Mouse (Mus musculus) macrophage (primary cell): ENCODE results near the gene Nfasc. TPM values are rescaled to one million over a fixed set of nuclear protein-coding genes. Genes with fewer than 3 reads are reported as not detected.

Source experiments
- H3K27ac ChIP-seq: fragments of 350-480 bp; formaldehyde crosslinking; 2 replicates; pipeline ENCODE4 v1.9.0; 2021
- H3K36me3 ChIP-seq: fragments of 350-480 bp; formaldehyde crosslinking; 2 replicates; pipeline ENCODE4 v1.9.0; 2021; ENCODE audit errors: inconsistent target
- H3K4me3 ChIP-seq: fragments of 350-480 bp; formaldehyde crosslinking; 2 replicates; pipeline ENCODE4 v1.9.0; 2021; ENCODE audit errors: inconsistent target
- H3K79me2 ChIP-seq: fragments of 350-480 bp; formaldehyde crosslinking; 2 replicates; pipeline ENCODE4 v1.9.0; 2021; ENCODE audit errors: inconsistent target
- WGBS: methylation state at CpG from one replicate; pipeline ENCODE4 v1.1.7; 2026; ENCODE audit warnings: inconsistent platforms; ENCODE audit not compliant: missing documents; 5-methylcytosine and 5-hydroxymethylcytosine counted together
- polyA plus RNA-seq: library from polyadenylated mRNA; stranded (reverse); fragments of 250-400 nt; gene quantifications from 3 replicates; pipeline ENCODE4 v1.2.4, GENCODE M21; 2018; ENCODE audit warnings: inconsistent platforms

Gene Nfasc
- polyA plus RNA-seq, 1 experiment from 2014 or later = not detected

DNA sequence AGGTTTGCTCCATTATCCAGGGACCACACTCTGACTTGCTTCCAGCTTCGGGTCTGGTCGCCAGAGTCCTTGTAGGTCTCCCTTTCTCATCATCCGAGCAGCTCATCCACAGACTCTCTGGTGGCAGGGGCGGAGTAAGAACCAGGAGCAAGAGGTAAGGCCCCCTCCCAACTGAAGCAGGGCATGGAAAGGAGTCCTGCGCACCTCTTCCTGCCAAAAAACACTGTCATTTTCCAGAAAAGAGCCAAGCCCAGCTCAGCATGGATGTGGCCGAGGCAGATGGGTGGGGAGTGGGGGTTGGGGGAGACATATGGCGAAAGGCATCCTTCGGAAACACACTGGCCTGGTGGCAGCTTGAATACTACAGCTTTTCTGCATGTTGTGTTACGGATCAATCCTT is 172.1 kb downstream of the Nfasc start:
- H3K27ac ChIP-seq = no peak overlapping the region
- H3K4me3 ChIP-seq = no peak overlapping the region
- no peaks in the 10 kb centered on the region for H3K79me2 ChIP-seq
- no peaks in the 10 kb centered on the region for H3K36me3 ChIP-seq
- 91% methylated on average over 7 of the region's 9 CpGs for WGBS

DNA sequence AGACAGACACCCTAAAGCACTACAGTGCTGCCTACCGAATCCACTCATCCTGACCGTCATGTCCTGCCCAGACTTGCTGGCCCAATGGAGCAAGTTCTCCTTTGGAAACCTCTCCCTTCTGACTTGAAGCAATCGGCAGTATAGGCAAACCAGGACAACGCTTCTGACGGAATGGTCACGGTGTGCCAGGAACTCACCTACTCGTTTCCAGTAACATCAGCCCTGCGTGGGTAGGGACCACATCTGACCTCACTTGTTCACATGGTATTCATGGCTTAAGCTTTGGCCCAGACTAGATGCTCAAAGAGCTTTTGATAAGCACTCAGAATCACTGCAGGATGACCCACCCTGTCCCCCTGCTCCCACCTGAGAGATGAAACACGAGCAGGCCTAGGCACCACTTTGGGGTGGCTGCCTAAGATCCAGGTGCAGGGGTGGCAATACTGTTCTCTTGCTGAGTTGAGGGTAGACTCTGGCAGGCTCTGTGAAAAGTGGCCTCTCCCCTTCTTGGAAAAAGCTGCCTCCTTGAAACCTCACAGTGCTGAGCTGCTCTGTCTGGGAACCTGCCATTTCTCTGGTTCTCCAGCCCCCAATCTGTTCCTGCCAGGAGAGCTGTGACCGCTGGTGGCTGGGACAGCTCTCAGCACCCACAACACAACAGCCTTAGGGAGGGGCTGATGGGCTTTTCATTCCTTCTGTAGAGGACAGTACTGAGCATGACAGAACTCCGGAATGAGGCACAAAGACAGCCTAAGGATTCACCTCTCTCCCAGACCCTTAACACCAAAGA is 174.1 kb downstream of the Nfasc start:
- no peaks in the 10 kb centered on the region for H3K36me3 ChIP-seq
- H3K4me3 ChIP-seq = no peak overlapping the region
- 85% methylated on average over 11 of the region's 11 CpGs for WGBS
- H3K27ac ChIP-seq = no peak overlapping the region
- H3K79me2 ChIP-seq = no peaks in the 10 kb centered on the region

DNA sequence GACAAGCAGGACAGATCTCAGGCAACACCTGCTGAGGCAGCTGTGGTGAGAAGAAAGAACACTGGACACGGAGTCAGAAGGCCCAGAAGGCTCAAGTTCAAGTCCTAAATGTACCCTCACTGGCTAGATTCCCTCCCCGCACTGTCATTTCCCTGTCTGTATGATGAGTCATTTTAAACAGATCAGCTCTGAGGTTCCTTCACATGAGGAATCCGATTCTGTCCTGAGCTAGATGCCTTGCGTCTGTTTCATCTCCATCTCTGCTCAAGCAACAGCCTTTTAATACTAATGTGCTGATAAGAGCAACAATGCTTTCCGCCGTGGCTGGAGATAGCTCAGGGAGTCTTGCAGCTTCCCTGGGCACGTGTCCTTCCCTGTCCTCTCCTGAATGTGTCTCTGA is 175.8 kb downstream of the Nfasc start:
- Histone ChIP-seq H3K4me3 (no peak overlapping the region), H3K36me3 (no peaks in the 10 kb centered on the region), H3K27ac (no peak overlapping the region), H3K79me2 (no peaks in the 10 kb centered on the region)
- WGBS = 64% methylated on average over 7 of the region's 7 CpGs

DNA sequence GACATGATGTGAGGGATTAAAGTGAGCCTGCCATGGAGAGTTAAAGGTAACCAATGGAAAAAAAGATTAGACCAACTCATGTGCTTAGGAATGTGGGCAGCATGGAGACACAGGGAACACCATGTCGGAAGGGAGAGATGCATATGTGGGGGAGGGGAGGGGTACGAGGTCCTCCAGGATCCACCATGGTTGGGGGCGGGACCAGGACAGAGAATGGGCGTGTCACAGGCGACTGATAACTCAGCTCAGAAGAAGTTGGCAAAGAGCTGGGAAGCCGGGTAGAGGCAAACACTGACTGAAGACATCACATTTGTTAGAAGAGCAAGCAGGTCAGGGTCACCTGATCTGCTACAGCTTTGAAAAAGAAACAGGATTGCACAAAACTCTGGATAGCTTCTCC is 176.7 kb downstream of the Nfasc start:
- no peaks in the 10 kb centered on the region for H3K79me2 ChIP-seq
- no peak overlapping the region for H3K4me3 ChIP-seq
- H3K27ac ChIP-seq = no peak overlapping the region
- 52% methylated on average over 6 of the region's 6 CpGs for WGBS
- H3K36me3 ChIP-seq = no peaks in the 10 kb centered on the region

DNA sequence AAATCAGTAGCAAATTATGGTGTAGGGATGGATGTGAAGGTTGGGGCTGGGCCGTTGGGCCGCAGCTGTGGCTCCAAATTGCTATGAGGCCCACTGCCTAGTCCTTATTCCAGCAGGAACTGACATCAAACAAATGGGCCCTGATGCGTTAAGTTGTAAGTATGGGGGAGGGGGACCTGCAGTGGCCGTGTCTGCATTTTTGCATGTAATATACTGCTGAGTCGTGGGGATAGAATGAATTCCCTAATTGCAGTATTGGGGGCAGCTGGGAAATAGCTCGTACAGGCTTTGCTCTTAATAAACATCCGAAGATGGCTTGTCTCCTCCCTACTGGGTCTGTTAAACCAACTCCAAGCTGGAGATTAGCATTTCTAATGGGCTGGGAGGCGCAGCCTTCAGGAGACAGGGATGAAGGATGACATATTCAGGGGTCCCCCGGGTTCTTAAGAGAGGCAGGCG is 179.2 kb downstream of the Nfasc start:
- WGBS = 54% methylated on average over 10 of the region's 10 CpGs
- H3K36me3 ChIP-seq = no peaks in the 10 kb centered on the region

DNA sequence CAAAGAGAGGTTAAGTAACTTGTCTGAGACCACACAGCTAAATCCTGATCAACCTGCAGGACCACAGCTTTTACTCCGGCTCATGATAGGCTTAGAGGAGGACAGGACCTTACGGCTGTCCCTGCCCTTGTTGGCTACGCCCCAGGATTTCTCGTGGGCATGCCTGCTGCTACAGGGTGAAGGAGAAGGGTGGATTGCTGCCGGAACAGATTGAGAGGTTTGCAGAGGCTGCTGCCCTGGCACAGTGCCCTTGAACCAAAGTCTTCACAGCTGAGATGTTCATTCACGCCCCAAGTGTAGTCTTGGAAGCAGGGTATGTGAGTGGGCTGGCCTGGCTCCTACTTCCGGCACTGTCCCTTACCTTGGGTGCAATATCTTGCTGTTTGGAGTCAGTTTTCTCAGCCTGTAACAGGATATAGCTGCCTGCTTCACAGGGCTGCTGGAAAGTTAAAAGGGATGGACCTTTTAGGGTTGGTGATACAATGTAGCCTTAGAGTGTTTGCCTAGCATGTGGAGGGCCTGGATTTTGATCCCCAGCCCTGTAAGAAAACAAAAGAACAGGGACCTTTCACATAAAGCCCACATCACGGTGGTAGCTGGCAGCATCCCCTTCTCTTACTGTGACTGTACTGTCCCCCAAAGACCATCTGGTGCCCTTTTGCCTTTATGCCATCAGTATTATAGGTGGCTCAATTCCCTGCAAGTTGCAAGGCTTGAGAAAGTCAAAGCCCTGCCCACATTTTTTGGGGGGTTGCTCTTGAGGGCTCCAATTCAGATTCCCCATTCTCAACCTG is 180.5 kb downstream of the Nfasc start:
- 79% methylated on average over 8 of the region's 8 CpGs for WGBS
- Histone ChIP-seq H3K79me2 (no peaks in the 10 kb centered on the region), H3K27ac (no peak overlapping the region), H3K36me3 (no peaks in the 10 kb centered on the region), H3K4me3 (no peak overlapping the region)

More for the DNA sequence above, 179.2 kb downstream of the Nfasc start:
- Histone ChIP-seq H3K4me3 (no peak overlapping the region), H3K27ac (no peak overlapping the region), H3K79me2 (no peaks in the 10 kb centered on the region)

DNA sequence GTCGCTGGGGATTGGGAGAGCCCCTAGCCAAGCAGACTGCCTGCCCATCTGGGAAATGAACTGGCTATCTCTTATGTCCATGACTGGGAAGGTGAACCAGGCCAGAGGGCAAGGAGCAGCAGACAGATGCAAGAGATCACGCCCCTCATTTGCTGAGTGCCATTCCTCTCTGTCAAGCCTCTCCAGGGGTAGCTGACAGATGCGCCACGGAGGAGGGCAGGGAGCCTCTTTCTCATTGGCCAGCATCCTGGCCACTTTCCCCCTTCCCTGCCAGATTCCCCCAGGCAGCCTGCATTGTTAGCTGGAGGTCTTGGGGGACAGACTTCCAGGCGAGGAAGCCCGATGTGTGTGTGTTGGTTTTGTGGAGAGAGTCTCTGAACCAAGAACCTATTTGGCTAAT is 182.6 kb downstream of the Nfasc start:
- Histone ChIP-seq H3K27ac (no peak overlapping the region), H3K36me3 (no peaks in the 10 kb centered on the region)
- WGBS = 44% methylated on average over 6 of the region's 6 CpGs

DNA sequence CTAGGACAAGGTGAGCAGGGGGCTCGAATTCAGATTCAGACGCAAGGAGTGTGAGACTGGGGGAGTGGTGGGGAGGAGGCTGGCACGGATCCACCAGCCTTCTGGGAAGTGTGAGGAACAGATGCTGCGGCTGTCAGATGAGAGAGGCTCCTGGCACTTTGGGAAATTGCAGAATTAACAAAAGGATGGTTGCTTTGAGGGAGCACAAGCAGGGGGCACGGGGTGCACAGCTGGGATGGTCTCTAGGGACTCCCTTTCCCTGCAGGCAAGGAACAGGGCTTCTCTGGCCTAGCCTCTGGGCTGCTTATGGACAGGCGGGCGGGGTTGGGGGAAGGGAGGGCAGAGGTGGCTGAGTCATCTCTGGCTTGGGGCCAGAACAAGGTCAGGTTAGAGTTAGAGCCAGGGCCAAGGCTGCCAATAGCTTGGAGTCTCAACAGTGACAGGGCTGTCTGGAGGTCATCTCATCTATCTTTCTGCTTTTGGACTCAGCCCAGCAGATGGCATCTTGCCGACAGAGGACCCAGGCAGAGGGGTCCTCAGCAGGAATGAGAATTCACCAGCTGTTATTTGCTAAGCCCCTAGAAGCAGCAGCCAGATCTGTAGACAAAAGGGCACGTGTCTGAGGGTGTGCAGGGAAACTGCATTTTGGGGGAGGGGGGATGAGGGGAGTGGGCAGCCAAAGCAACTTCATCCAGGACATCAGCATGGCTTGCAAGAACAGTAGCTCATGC is 183.5 kb downstream of the Nfasc start:
- 42% methylated on average over 9 of the region's 9 CpGs for WGBS
- no peak overlapping the region for H3K4me3 ChIP-seq
- no peak overlapping the region for H3K27ac ChIP-seq
- H3K36me3 ChIP-seq = no peaks in the 10 kb centered on the region
- H3K79me2 ChIP-seq = no peaks in the 10 kb centered on the region

More for the DNA sequence above, 182.6 kb downstream of the Nfasc start:
- no peak overlapping the region for H3K4me3 ChIP-seq
- no peaks in the 10 kb centered on the region for H3K79me2 ChIP-seq

DNA sequence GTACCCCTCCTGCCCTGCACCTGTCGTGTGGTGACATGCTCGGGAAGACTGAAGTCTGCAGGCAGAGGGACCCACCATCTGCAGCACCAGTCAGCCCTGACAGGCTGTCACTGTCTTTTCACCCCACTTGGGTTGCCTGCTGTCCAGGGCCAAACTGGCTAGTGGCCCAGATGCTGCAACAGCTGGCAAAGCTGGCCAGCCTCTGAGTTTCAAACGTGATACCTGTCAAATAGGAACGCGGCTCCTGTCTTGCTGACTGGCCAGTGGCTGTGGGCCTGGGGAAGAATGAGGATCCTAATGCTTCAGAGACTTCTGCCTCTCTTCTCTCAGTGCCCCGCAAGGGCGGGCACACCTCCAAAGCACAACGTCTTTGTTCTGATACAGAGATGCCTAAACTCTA is 197.8 kb downstream of the Nfasc start:
- no peaks in the 10 kb centered on the region for H3K36me3 ChIP-seq

DNA sequence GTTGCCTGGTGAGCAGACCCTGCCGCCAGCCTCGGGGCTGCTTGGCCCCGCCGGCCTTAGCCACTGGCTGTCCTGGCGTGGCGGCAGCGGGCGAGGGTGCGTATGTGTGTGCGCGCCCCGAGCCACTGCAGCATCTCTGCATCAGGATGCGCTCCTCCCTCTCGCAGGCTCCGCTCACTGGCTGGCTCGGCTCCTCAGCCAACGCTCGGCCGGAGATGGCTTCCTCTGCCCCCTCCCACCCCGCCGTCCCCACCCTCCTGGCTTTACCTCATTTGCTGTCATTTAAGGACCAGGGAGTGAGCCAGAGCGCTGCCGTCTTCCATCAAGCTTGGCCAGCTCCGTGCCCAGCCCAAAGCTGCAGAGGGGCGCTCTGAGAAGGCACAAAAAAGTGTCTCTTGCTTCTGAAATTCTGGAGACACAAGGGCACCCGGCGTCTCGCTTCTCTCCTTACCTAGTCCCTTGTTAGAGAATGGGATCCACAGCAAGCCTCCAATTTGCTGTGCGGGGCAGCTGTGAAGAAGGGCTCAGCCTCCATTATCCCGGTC is 198.8 kb downstream of the Nfasc start, which contains the start of gene Cntn2:
TSS of gene Cntn2 (minus strand) at position 495 of the 545 bp plus-strand sequence.
- H3K27ac ChIP-seq = no peak within 1 kb of the TSS
- no peaks in the 10 kb centered on the region for H3K36me3 ChIP-seq
- H3K4me3 ChIP-seq = no peak within 1 kb of the TSS
- WGBS = 10% methylated on average over 18 of the region's 30 CpGs
- no peaks in the 10 kb centered on the region for H3K79me2 ChIP-seq

More for the DNA sequence above, 197.8 kb downstream of the Nfasc start:
- Histone ChIP-seq H3K4me3 (no peak overlapping the region), H3K79me2 (no peaks in the 10 kb centered on the region), H3K27ac (no peak overlapping the region)
- WGBS = 75% methylated on average over 8 of the region's 8 CpGs

DNA sequence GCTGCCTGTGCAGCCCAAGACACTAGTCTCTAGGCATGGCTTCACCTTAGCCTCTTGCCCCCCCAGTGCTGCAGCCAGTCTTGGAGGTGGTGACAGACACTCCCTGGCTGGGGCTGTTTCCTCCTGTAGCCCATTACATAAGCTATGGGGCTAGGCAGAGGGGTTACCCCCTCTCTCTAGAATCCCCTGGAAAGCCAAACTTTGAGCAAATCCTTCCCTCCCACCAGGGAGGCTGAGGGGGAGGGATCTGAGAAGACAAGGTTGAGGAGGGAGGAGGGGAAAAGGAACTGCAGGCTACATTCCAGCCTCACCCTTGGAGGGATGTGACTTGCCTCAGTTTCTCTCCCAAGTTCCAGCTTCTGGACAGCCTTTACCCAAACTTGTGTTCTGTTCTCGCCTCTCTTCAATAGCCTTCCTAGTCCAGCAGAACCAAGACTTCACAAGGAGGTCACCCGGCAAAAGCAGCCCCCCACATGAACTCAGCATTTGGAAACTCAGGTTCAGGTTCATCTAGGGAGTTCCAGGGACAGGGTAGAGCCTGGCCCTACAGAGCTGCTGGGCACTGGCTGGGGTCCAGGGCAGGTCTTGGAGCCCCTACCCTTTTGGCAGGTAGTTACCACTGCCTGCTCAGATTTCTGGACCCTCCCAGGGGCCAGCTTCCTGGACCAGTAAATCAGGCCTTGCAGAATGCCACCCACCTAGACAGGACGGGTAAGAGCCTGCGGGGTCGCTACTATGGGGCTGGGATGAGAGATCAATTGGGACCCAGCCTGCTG is 199.6 kb downstream of the Nfasc start:
- Histone ChIP-seq H3K27ac (no peak overlapping the region), H3K4me3 (no peak overlapping the region), H3K79me2 (no peaks in the 10 kb centered on the region), H3K36me3 (no peaks in the 10 kb centered on the region)
- WGBS = 16% methylated on average over 5 of the region's 5 CpGs

DNA sequence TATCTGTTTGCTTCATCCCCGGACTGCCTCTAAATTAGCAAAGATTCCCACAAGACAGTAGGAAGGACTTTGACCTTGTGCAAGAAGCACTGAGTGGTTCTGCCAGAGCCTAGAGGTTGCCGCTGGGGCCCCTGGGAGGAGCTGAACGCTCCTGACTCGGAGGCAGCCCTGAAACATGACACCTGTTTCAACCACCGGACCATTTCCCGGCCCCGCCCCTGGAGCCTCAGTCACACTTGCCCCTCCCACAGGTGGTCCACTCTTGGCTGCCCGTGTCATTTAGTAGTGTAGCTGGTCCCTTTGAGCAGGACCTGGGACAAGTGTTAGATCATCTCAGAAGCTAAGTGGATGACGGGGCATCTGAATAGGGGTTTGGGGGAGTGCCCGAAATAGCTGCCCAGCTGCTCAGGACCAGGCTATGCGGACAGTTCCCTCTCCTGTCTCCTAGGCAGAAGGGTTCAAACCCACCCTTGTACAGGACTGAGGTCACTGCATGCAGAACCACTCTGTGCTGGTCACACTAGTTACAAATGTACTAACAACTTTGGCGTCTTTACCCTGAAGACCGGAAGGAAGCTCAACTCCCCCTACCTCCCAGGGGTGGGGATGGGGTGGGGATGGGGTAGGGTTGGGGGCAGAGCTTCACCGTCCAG is 200.3 kb downstream of the Nfasc start:
- H3K4me3 ChIP-seq = no peak overlapping the region
- H3K27ac ChIP-seq = no peak overlapping the region
- H3K36me3 ChIP-seq = no peaks in the 10 kb centered on the region
- 2% methylated on average over 14 of the region's 14 CpGs for WGBS
- no peaks in the 10 kb centered on the region for H3K79me2 ChIP-seq

DNA sequence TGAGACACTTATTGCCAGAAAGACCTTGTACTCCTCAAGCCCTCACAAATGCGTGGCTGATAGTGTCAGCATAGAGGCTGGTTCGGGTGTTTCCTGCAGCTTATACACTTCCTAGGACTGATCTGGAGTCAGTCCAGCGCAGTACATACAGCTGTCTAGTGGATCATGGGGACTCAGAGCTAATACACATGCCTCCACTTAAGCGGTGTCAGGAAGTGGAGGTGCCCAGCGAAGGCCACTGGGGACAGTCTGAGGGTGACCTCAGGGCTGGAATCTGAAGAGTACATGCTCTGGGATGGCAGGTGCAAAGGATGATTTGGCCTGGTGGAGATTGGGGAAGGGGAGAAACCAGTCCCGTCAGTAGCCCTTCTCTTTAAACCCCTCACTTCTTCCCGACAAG is 200.9 kb downstream of the Nfasc start:
- H3K36me3 ChIP-seq = no peaks in the 10 kb centered on the region
- no peaks in the 10 kb centered on the region for H3K79me2 ChIP-seq
- WGBS = 55% methylated on average over 7 of the region's 7 CpGs
- no peak overlapping the region for H3K4me3 ChIP-seq
- no peak overlapping the region for H3K27ac ChIP-seq
